Mouse (Mus musculus): Measurements from ENCODE around the gene Fgfr2.
"Not testable (repeated sequence)": the region's sequence is repeated elsewhere in the genome, so short reads cannot be mapped to it uniquely, and the experiment has no call there.

The Fgfr2 gene

GRCm38 (mm10) chr7:132502445-132502844 lies 620.7 kb downstream of the Fgfr2 start:
- in situ Hi-C loops (cut with MboI, MseI): not testable (repeated sequence)

GRCm38 (mm10) chr7:132497142-132497541 lies 626.0 kb downstream of the Fgfr2 start:
- in situ Hi-C loops (cut with MboI, MseI): no loop called here

- in situ Hi-C loops (cut with MboI, MseI): no loop called here
Measured at GRCm38 (mm10) chr7:132494263-132494662, 628.9 kb downstream of the Fgfr2 start.

GRCm38 (mm10) chr7:132493632-132494031 lies 629.5 kb downstream of the Fgfr2 start:
- in situ Hi-C loops (cut with MboI, MseI): no loop called here

GRCm38 (mm10) chr7:132491902-132492301 lies 631.2 kb downstream of the Fgfr2 start:
- in situ Hi-C loops (cut with MboI, MseI): no loop called here

GRCm38 (mm10) chr7:132487361-132487760 lies 635.8 kb downstream of the Fgfr2 start:
- in situ Hi-C loops (cut with MboI, MseI): no loop called here

- in situ Hi-C loops (cut with MboI, MseI): no loop called here
Measured at GRCm38 (mm10) chr7:132486403-132487178, 636.6 kb downstream of the Fgfr2 start.

GRCm38 (mm10) chr7:132484424-132484823 lies 638.7 kb downstream of the Fgfr2 start:
- in situ Hi-C loops (cut with MboI, MseI): no loop called here

- in situ Hi-C loops (cut with MboI, MseI): no loop called here
Measured at GRCm38 (mm10) chr7:132480696-132481306, 642.3 kb downstream of the Fgfr2 start.

GRCm38 (mm10) chr7:132478295-132478809 lies 644.8 kb downstream of the Fgfr2 start:
- in situ Hi-C loops (cut with MboI, MseI): loop anchor here in 1 of 2 experiments (10.0 kb wide), 1 partner anchor 574 kb away; no protein-coding TSS in a partner anchor

GRCm38 (mm10) chr7:132477753-132478152 lies 645.4 kb downstream of the Fgfr2 start:
- in situ Hi-C loops (cut with MboI, MseI): loop anchor here in 1 of 2 experiments (10.0 kb wide), 1 partner anchor 573 kb away; no protein-coding TSS in a partner anchor

- in situ Hi-C loops (cut with MboI, MseI): loop anchor here in 1 of 2 experiments (10.0 kb wide), 1 partner anchor 572 kb away; no protein-coding TSS in a partner anchor
Measured at GRCm38 (mm10) chr7:132476491-132476890, 646.7 kb downstream of the Fgfr2 start.

GRCm38 (mm10) chr7:132475069-132475468 lies 648.1 kb downstream of the Fgfr2 start:
- in situ Hi-C loops (cut with MboI, MseI): loop anchor here in 1 of 2 experiments (10.0 kb wide), 1 partner anchor 570 kb away; no protein-coding TSS in a partner anchor

GRCm38 (mm10) chr7:132471327-132471726 lies 651.8 kb downstream of the Fgfr2 start:
- in situ Hi-C loops (cut with MboI, MseI): loop anchor here (5.0 to 10.0 kb wide), 2 partner anchors 244 to 567 kb away; no protein-coding TSS in a partner anchor

- in situ Hi-C loops (cut with MboI, MseI): no loop called here
Measured at GRCm38 (mm10) chr7:132468391-132468790, 654.8 kb downstream of the Fgfr2 start.

GRCm38 (mm10) chr7:132465897-132466296 lies 657.3 kb downstream of the Fgfr2 start:
- in situ Hi-C loops (cut with MboI, MseI): no loop called here

GRCm38 (mm10) chr7:132464894-132465293 lies 658.3 kb downstream of the Fgfr2 start:
- in situ Hi-C loops (cut with MboI, MseI): no loop called here

GRCm38 (mm10) chr7:132458493-132458892 lies 664.7 kb downstream of the Fgfr2 start:
- in situ Hi-C loops (cut with MboI, MseI): no loop called here

- in situ Hi-C loops (cut with MboI, MseI): no loop called here
Measured at GRCm38 (mm10) chr7:132455071-132455720, 668.0 kb downstream of the Fgfr2 start.

- in situ Hi-C loops (cut with MboI, MseI): no loop called here
Measured at GRCm38 (mm10) chr7:132449891-132450735, 673.0 kb downstream of the Fgfr2 start.

Measured in T-helper 17 cell (primary cell).